Mouse (Mus musculus) B cell, adult 2 months (primary cell): ENCODE measurements around the gene Slc9a8.

Source experiments
- DNase-seq, 2 experiments: peaks; one replicate each; pipeline ENCODE4 v3.0.0; 2022

The Slc9a8 gene

DNA sequence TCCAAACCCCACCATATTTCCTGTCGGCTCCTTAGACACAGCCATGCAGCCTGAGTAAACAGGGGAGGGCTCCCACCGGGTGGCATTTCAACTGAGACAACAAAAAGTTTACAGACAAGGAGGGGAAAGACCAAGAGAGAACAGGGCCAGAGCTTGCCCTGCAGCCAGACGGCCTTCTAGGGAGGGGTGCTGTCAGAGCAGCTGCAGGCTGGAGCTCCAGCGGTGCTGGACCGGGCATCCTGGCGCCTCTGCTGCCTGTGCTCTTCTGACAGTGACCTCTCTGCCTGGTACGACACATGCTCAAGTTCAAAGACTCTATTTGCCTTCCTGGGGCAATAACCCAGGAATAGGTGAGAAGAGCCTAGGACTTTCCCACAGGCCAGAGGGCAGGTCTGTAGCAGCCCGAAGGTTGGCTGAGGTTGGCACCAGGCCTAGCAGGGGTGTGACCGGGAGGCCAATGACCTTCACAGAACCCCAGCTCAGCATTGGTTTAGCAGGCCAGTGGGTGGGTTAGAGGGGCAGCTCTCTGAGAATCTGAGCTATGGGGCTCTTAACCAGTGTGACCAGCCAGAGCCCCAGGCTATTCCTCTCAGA, 5.4 kb upstream of the Slc9a8 start:
- no peak for DNase-seq

GRCm38 (mm10) chr2:167417048-167417447, 4.5 kb upstream of the Slc9a8 start:
- DNase-seq: no peak

GRCm38 (mm10) chr2:167417694-167418093, 3.8 kb upstream of the Slc9a8 start:
- peak; percentile 81 to 82 for DNase-seq

GRCm38 (mm10) chr2:167419204-167419603, 2.3 kb upstream of the Slc9a8 start:
- peak; percentile 95 to 96 for DNase-seq

DNA sequence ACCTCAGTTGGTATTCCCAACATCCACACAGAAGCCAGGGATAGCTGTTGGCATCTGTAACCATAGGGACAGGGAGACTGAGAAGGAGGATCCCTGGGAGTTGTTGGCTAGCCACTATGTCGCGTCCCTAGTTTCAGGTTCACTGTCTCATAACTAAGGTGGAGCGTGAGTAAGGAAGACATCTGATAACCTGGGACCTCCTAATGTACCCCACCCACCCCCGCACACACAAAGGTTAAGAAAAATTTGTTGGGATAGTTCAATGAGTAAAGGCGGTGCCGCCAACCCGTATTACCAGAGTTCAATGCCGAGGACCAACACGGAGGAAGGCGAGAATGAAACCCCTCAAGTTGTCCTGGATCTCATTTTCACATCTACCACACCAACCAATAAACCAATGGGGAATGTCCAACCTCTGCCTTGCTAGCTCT, 686 bp upstream of the Slc9a8 start:
- DNase-seq: no peak

GRCm38 (mm10) chr2:167422150-167422470, 598 bp downstream of the Slc9a8 start:
- DNase-seq: no peak

DNA sequence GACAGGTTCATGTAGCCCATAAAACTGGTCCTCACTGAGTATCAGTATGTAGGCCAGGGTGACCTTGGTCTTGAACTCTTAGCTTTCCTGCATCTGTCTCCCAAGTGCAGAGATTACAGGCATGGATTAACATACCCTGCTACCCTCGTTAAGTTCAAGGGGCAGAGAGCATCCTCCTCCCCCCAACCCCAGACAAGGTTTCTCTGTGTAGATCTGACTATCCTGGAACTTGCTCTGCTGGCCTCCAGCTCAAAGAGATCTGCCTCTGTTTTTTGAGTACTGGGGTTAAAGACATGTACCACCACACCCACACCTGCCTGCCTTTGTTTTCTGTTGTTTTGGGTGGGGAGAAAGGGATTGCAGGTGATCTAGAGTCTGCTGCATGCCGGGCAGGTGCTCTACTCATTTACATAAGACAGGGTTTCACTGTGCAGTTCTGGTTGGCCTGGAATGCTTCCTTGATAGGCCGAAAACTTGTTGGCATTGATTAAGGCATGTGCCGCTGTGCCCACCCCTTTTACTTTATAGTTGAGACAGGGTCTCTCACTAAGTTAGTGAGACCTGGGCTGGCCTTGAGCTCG, 1.6 kb downstream of the Slc9a8 start:
- no peak for DNase-seq

DNA sequence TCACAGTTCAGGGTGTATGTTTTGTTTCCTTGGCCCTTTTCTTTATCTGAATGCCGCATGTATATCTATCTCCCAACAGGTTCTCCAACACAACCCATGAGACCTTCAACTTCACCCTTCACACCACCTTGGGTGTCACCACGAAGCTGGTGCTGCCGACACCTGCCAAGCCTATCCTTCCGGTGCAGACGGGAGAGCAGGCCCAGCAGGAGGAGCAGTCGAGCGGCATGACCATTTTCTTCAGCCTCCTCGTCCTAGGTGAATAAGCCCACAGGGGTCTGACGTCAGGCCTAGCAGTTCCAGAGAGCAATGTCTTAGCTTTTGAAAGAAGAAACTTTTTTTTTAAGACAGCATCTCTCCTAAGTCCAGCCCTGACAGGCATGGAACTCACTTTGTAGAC, 2.5 kb downstream of the Slc9a8 start:
- DNase-seq: no peak

- no peak for DNase-seq
These were observed 3.0 kb downstream of the Slc9a8 start for GRCm38 (mm10) chr2:167424516-167424915.

- no peak for DNase-seq
These were observed 3.9 kb downstream of the Slc9a8 start for GRCm38 (mm10) chr2:167425407-167425806.

DNA sequence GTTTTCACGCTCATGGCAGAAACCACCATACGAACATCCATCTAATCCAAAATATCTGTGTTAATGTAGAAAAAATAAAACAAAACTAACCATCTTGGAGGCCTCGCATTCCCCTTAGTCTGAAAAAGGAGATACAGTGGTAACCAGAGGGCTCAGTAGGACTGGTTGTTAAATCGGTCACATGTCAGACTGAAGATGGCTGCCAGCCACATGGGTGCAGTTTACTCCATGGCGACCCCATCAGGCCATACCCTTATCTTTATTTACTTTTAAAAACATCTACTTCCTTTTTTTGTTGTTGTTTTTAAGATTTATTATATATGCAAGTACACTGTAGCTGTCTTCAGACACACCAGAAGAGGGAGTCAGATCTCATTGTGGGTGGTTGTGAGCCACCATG, 8.1 kb downstream of the Slc9a8 start:
- DNase-seq: no peak

DNA sequence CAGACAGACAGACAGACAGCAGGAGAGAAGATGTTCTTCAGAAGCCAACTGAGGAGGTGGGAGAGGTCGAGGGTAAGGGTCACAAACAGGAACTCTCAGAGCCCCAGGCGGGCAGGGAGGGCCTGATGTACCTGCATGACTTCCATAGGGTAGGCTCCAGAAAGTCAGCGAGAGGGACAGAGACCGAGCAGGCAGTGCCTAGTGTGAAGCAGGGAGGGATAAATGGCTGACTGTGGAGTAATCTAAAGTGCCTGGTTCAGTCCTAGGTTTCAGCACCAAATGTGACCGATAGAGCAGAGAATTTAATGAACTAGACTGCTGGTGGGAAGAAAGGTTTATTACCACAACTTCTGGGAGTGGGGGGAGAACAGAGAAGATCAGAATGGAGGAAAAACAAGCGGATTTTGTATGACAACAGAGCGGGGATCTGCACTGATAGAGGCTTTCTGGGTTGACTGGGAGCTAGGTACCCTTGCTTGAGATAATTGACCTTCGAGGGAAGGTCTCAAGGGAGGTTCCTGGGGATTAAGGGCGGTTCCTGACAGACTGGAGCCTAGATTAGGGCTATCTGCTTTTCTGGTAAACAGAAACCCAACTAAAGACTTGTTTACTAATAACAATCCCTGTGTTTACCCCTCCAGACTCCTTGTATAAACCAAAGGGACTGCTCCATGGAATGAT, 9.4 kb downstream of the Slc9a8 start:
- DNase-seq: no peak

DNA sequence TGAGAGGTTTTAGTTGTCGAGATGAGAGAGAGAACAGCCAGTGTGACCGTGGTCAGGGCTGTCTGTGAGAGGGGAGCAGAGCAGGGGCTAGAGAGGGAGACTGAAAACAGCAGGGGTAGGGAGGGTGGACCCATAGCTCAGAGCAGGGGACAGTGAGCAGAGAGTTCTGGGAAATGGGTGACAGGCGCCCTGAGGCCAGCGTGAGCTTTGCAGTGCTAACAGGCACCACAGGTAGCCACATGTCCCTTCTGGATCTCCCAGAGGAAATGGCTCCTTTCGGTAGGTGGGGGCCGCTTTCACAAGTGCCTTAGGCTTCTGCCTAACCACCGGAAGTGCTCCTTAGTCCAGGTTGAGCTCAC, 9.9 kb downstream of the Slc9a8 start:
- DNase-seq: no peak

GRCm38 (mm10) chr2:167434570-167434969, 13.1 kb downstream of the Slc9a8 start:
- DNase-seq: no peak

GRCm38 (mm10) chr2:167435631-167436030, 14.1 kb downstream of the Slc9a8 start:
- DNase-seq: no peak

DNA sequence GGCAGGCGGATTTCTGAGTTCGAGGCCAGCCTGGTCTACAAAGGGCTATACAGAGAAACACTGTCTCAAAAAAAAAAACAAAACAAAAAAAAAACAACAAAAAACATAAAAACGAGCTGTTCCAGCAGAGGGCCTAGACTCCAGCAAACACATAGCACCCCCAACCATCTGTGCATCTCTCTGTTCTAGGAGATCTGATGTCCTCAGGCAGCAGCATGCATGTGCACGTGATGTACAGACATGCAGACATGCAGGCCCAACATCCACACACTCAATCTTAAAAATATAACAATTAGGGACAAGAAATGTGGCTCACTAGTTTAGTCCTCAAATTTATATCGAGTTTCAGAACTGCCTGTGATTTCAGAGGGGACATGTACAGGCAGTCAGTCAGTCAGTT, 14.9 kb downstream of the Slc9a8 start:
- DNase-seq: no peak

DNA sequence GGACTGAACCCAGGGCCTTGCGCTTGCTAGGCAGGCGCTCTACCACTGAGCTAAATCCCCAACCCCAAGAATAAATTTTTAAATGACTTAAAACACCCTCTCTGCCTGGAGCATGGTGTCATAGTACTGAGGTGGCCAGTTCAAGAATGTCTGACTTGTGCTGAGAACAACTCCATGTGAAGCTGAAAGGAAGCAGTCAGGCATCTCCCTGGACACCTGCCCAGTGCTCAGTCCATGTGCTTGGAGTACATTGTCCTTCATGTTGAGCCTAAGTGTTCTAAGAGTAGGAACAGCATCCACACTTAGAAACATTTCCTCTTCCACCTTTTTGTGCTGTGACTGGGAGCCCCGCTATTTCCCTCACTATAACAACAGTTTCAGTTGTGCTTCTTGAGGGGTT, 17.9 kb downstream of the Slc9a8 start:
- DNase-seq: no peak

- no peak for DNase-seq
These were observed 22.1 kb downstream of the Slc9a8 start for GRCm38 (mm10) chr2:167443411-167444193.

GRCm38 (mm10) chr2:167445911-167446780, 24.6 kb downstream of the Slc9a8 start:
- DNase-seq: no peak

DNA sequence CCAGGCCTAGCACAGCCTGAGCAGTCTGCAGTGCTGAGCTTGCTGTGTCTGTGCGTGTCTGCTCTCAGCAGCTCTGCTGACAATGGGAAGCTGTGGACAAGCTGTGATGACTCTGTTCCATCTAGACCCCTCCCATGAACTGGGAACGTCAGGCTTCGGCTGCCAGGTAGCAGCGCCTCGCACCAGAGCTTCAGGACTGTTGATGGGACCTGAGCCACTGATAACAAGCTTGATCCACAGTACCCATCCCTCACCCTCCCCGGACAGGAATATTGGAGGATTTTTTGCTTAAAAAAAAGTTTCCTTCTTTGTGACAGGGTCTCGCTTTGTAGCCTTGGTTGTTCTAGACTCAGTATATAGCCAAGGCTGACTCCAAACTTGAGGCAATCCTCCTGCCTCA, 25.7 kb downstream of the Slc9a8 start:
- no peak for DNase-seq

DNA sequence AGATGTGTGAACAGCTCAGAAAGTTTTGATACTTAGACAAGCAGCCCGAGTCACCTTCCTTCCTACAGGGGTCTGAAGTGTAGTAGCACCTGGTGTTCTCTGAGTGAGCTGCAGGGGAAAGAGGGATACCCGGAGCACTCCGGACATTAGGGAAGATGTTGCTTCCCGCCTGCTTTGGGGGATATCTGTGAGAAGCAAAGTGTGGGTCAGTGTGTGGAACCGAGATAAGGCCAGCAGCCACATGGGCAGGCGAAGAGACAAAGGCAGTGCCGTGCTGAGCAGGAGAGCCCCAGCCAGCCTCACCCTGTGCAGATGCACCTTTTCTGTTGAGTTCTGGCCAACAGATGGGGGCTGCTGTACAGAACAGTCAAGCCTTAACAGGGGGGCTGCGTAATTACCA, 26.1 kb downstream of the Slc9a8 start:
- no peak for DNase-seq

GRCm38 (mm10) chr2:167449331-167450275, 28.1 kb downstream of the Slc9a8 start:
- no peak for DNase-seq
